Mouse (Mus musculus) urinary bladder, adult 18-20 months (tissue): Measurements from ENCODE around the gene E030018B13Rik.

ENCODE experiments used
- DNase-seq, 2 experiments: peaks; one replicate each; pipeline ENCODE4 v3.0.0; 2022; ENCODE audit warnings: low spot score in 2 of 2, mixed read lengths in 2 of 2

E030018B13Rik gene

GRCm38 (mm10) chr7:63917693-63918092 lies 1.0 kb downstream of the E030018B13Rik start:
- DNase-seq, result no peak

GRCm38 (mm10) chr7:63918771-63919768 lies 2.4 kb downstream of the E030018B13Rik start:
- DNase-seq, result no peak

GRCm38 (mm10) chr7:63921909-63922562 lies 5.4 kb downstream of the E030018B13Rik start:
- DNase-seq, result no peak

- no peak for DNase-seq
Measured at GRCm38 (mm10) chr7:63922571-63922970, 5.9 kb downstream of the E030018B13Rik start.

GRCm38 (mm10) chr7:63922975-63923374 lies 6.3 kb downstream of the E030018B13Rik start:
- DNase-seq, result no peak

- no peak for DNase-seq
Measured at GRCm38 (mm10) chr7:63924151-63924550, 7.5 kb downstream of the E030018B13Rik start.

- DNase-seq, result peak; percentile 50 to 74
Measured at GRCm38 (mm10) chr7:63924747-63925412, 8.2 kb downstream of the E030018B13Rik start.

- DNase-seq, result peak in 1 of 2 experiments; percentile 62
Measured at GRCm38 (mm10) chr7:63925413-63926360, 9.0 kb downstream of the E030018B13Rik start.

GRCm38 (mm10) chr7:63926492-63926891 lies 9.8 kb downstream of the E030018B13Rik start:
- DNase-seq, result no peak

GRCm38 (mm10) chr7:63927121-63927520 lies 10.5 kb downstream of the E030018B13Rik start:
- no peak for DNase-seq

- no peak for DNase-seq
Measured at GRCm38 (mm10) chr7:63929080-63929479, 12.4 kb downstream of the E030018B13Rik start.

GRCm38 (mm10) chr7:63930132-63930531 lies 13.5 kb downstream of the E030018B13Rik start:
- no peak for DNase-seq

- DNase-seq, result no peak
Measured at GRCm38 (mm10) chr7:63930766-63931165, 14.1 kb downstream of the E030018B13Rik start.

- DNase-seq, result no peak
Measured at GRCm38 (mm10) chr7:63932461-63932860, 15.8 kb downstream of the E030018B13Rik start.

GRCm38 (mm10) chr7:63933905-63934304 lies 17.2 kb downstream of the E030018B13Rik start:
- DNase-seq, result no peak

- no peak for DNase-seq
Measured at GRCm38 (mm10) chr7:63934530-63934929, 17.9 kb downstream of the E030018B13Rik start.

GRCm38 (mm10) chr7:63935809-63936187 lies 19.1 kb downstream of the E030018B13Rik start:
- DNase-seq, result no peak

- peak; percentile 64 to 83 for DNase-seq
Measured at GRCm38 (mm10) chr7:63936188-63936985, 19.7 kb downstream of the E030018B13Rik start.

GRCm38 (mm10) chr7:63936986-63937235 lies 20.3 kb downstream of the E030018B13Rik start:
- no peak for DNase-seq
